Mouse (Mus musculus): ENCODE data around the gene Ddah2.
A peak's percentile ranks its signal among the peaks of the same experiment; 100 is the strongest.

- peak; percentile 91 for TF ChIP-seq EP300 (IDR thresholded peaks at IDR 0.05; ENCODE audit: low read depth)
- no peak for TF ChIP-seq CTCF (IDR thresholded peaks at IDR 0.05; ENCODE audit: low read depth)
Observed at GRCm38 (mm10) chr17:35104754-35105153, 45.9 kb downstream of the Ddah2 start.

Measured in liver, embryonic 14.5 days (tissue).